Mouse (Mus musculus) limb, embryonic 10.5 days (tissue): Measurements from ENCODE around the gene Spg20. TPM values are rescaled to one million over a fixed set of nuclear protein-coding genes. Genes with fewer than 3 reads are reported as not detected.

Source experiments
- DNase-seq: peaks from one replicate; pipeline ENCODE4 v3.0.0-alpha.2; 2017; ENCODE audit warnings: low spot score
- H3K27ac ChIP-seq: fragments of 300-500 bp; sonication (generic); 2 replicates; pipeline ENCODE4 v1.5.1; 2016; ENCODE audit warnings: mild to moderate bottlenecking
- H3K27me3 ChIP-seq: fragments of 300-500 bp; sonication (generic); 2 replicates; pipeline ENCODE4 v1.6.1; 2016; ENCODE audit warnings: low read depth, mild to moderate bottlenecking; ENCODE audit not compliant: poor library complexity, severe bottlenecking
- H3K36me3 ChIP-seq: fragments of 300-500 bp; sonication (generic); 2 replicates; pipeline ENCODE4 v1.6.1; 2016; ENCODE audit warnings: mild to moderate bottlenecking, moderate library complexity
- H3K4me1 ChIP-seq: fragments of 300-500 bp; sonication (generic); 2 replicates; pipeline ENCODE4 v1.6.1; 2016
- H3K4me3 ChIP-seq: fragments of 300-500 bp; sonication (generic); 2 replicates; pipeline ENCODE4 v1.5.1; 2016; ENCODE audit warnings: mild to moderate bottlenecking, moderate library complexity
- H3K9me3 ChIP-seq: fragments of 300-500 bp; sonication (generic); replicated peaks from 2 replicates; pipeline ENCODE4 v1.6.1; 2016; ENCODE audit warnings: mild to moderate bottlenecking
- WGBS: fragments of 180-500 bp; shearing (Covaris S2); methylation state at CpG from one replicate; pipeline ENCODE4 v1.1.7; 2016; 5-methylcytosine and 5-hydroxymethylcytosine counted together
- polyA plus RNA-seq: library from polyadenylated mRNA; unstranded; fragments of >200 nt; fragmentation: Nextera tagmentation; extraction: Ambion mirVana; gene quantifications from 2 replicates; pipeline ENCODE4 v1.2.1, GENCODE M21; 2016

The Spg20 gene
- polyA plus RNA-seq, 1 experiment from 2014 or later, result 88.5 TPM

- DNase-seq, result no peak
- no peaks in the 10 kb centered on the region for H3K27me3 ChIP-seq
- no peaks in the 10 kb centered on the region for H3K4me1 ChIP-seq
- H3K9me3 ChIP-seq, result no peaks in the 10 kb centered on the region
- peaks cover 71% of the 10 kb centered on the region for H3K36me3 ChIP-seq
- H3K27ac ChIP-seq, result no peak within 1 kb of the TSS
- no peak within 1 kb of the TSS for H3K4me3 ChIP-seq
These were observed 25.1 kb downstream of the Spg20 start, which contains the start of gene Ccdc169 for GRCm38 (mm10) chr3:55137039-55137438. TSS of gene Ccdc169 (plus strand) at chr3:55137339.

GRCm38 (mm10) chr3:55139837-55140236, 27.9 kb downstream of the Spg20 start:
- Histone ChIP-seq H3K27ac (no peak overlapping the region), H3K9me3 (no peaks in the 10 kb centered on the region), H3K27me3 (no peaks in the 10 kb centered on the region), H3K4me1 (no peaks in the 10 kb centered on the region), H3K36me3 (peaks cover 43% of the 10 kb centered on the region), H3K4me3 (no peak overlapping the region)
- WGBS, result 91% methylated on average over 12 of the region's 12 CpGs
- no peak for DNase-seq

- Histone ChIP-seq H3K9me3 (no peaks in the 10 kb centered on the region), H3K4me1 (no peaks in the 10 kb centered on the region), H3K27ac (no peak overlapping the region), H3K4me3 (no peak overlapping the region), H3K36me3 (peaks cover 27% of the 10 kb centered on the region), H3K27me3 (no peaks in the 10 kb centered on the region)
- DNase-seq, result no peak
- 67% methylated on average over 2 of the region's 2 CpGs for WGBS
These were observed 29.5 kb downstream of the Spg20 start for GRCm38 (mm10) chr3:55141401-55141800.

GRCm38 (mm10) chr3:55144916-55145315, 33.0 kb downstream of the Spg20 start:
- no peak overlapping the region for H3K27ac ChIP-seq
- no peak for DNase-seq
- WGBS, result 86% methylated on average over 4 of the region's 4 CpGs

GRCm38 (mm10) chr3:55146441-55146840, 34.5 kb downstream of the Spg20 start:
- Histone ChIP-seq H3K27me3 (no peaks in the 10 kb centered on the region), H3K9me3 (no peaks in the 10 kb centered on the region), H3K4me3 (no peak overlapping the region), H3K27ac (no peak overlapping the region), H3K4me1 (peaks cover 14% of the 10 kb centered on the region), H3K36me3 (no peaks in the 10 kb centered on the region)
- DNase-seq, result no peak
- 82% methylated on average over 6 of the region's 6 CpGs for WGBS

More at GRCm38 (mm10) chr3:55144916-55145315, 33.0 kb downstream of the Spg20 start:
- H3K4me3 ChIP-seq, result no peak overlapping the region
- H3K9me3 ChIP-seq, result no peaks in the 10 kb centered on the region
- H3K4me1 ChIP-seq, result peaks cover 14% of the 10 kb centered on the region
- H3K27me3 ChIP-seq, result no peaks in the 10 kb centered on the region
- no peaks in the 10 kb centered on the region for H3K36me3 ChIP-seq

- no peaks in the 10 kb centered on the region for H3K27me3 ChIP-seq
- DNase-seq, result no peak
- H3K36me3 ChIP-seq, result no peaks in the 10 kb centered on the region
- H3K4me1 ChIP-seq, result peaks cover 14% of the 10 kb centered on the region
- H3K9me3 ChIP-seq, result no peaks in the 10 kb centered on the region
- WGBS, result 91% methylated on average over 2 of the region's 2 CpGs
- no peak overlapping the region for H3K27ac ChIP-seq
- H3K4me3 ChIP-seq, result no peak overlapping the region
These were observed 35.2 kb downstream of the Spg20 start for GRCm38 (mm10) chr3:55147156-55147555.

- Histone ChIP-seq H3K27me3 (no peaks in the 10 kb centered on the region), H3K27ac (peak overlapping the region; percentile 77), H3K4me1 (peaks cover 14% of the 10 kb centered on the region), H3K36me3 (no peaks in the 10 kb centered on the region), H3K4me3 (no peak overlapping the region), H3K9me3 (no peaks in the 10 kb centered on the region)
- WGBS, result 10% methylated on average over 3 of the region's 3 CpGs
- no peak for DNase-seq
These were observed 36.2 kb downstream of the Spg20 start for GRCm38 (mm10) chr3:55148091-55148490.

GRCm38 (mm10) chr3:55151656-55152433, 39.9 kb downstream of the Spg20 start:
- no peak overlapping the region for H3K4me3 ChIP-seq
- H3K27me3 ChIP-seq, result no peaks in the 10 kb centered on the region
- H3K36me3 ChIP-seq, result no peaks in the 10 kb centered on the region
- peak; percentile 47 for DNase-seq
- 46% methylated on average over 7 of the region's 7 CpGs for WGBS
- H3K27ac ChIP-seq, result no peak overlapping the region
- peaks cover 14% of the 10 kb centered on the region for H3K4me1 ChIP-seq
- no peaks in the 10 kb centered on the region for H3K9me3 ChIP-seq

- no peak overlapping the region for H3K4me3 ChIP-seq
- WGBS, result 70% methylated on average over 6 of the region's 6 CpGs
- H3K9me3 ChIP-seq, result no peaks in the 10 kb centered on the region
- H3K4me1 ChIP-seq, result peaks cover 13% of the 10 kb centered on the region
- no peak for DNase-seq
- no peak overlapping the region for H3K27ac ChIP-seq
- no peaks in the 10 kb centered on the region for H3K27me3 ChIP-seq
- H3K36me3 ChIP-seq, result no peaks in the 10 kb centered on the region
These were observed 40.9 kb downstream of the Spg20 start for GRCm38 (mm10) chr3:55152673-55153334.

GRCm38 (mm10) chr3:55154163-55154562, 42.3 kb downstream of the Spg20 start:
- Histone ChIP-seq H3K27ac (no peak overlapping the region), H3K36me3 (no peaks in the 10 kb centered on the region), H3K4me1 (peaks cover 2% of the 10 kb centered on the region; the same call in 1 of the 2 replicates), H3K27me3 (no peaks in the 10 kb centered on the region), H3K9me3 (no peaks in the 10 kb centered on the region), H3K4me3 (no peak overlapping the region)
- 91% methylated on average over 7 of the region's 7 CpGs for WGBS
- DNase-seq, result no peak

GRCm38 (mm10) chr3:55157413-55157812, 45.5 kb downstream of the Spg20 start:
- Histone ChIP-seq H3K4me1 (peaks cover 2% of the 10 kb centered on the region; the same call in 1 of the 2 replicates), H3K27ac (no peak overlapping the region), H3K36me3 (no peaks in the 10 kb centered on the region), H3K4me3 (no peak overlapping the region), H3K9me3 (no peaks in the 10 kb centered on the region), H3K27me3 (no peaks in the 10 kb centered on the region)
- no peak for DNase-seq
- WGBS, result 77% methylated on average over 5 of the region's 5 CpGs

- H3K27me3 ChIP-seq, result no peaks in the 10 kb centered on the region
- no peaks in the 10 kb centered on the region for H3K9me3 ChIP-seq
- no peak overlapping the region for H3K27ac ChIP-seq
- peaks cover 2% of the 10 kb centered on the region; the same call in 1 of the 2 replicates for H3K4me1 ChIP-seq
- no peaks in the 10 kb centered on the region for H3K36me3 ChIP-seq
- H3K4me3 ChIP-seq, result no peak overlapping the region
- no peak for DNase-seq
- WGBS, result 82% methylated on average over 7 of the region's 7 CpGs
These were observed 49.2 kb downstream of the Spg20 start for GRCm38 (mm10) chr3:55161144-55161543.

GRCm38 (mm10) chr3:55163510-55163909, 51.6 kb downstream of the Spg20 start:
- WGBS, result 77% methylated on average over 4 of the region's 4 CpGs
- H3K27ac ChIP-seq, result no peak overlapping the region
- DNase-seq, result no peak

More at GRCm38 (mm10) chr3:55163510-55163909, 51.6 kb downstream of the Spg20 start:
- H3K4me1 ChIP-seq, result no peaks in the 10 kb centered on the region
- H3K4me3 ChIP-seq, result no peak overlapping the region
- H3K9me3 ChIP-seq, result no peaks in the 10 kb centered on the region
- no peaks in the 10 kb centered on the region for H3K36me3 ChIP-seq
- no peaks in the 10 kb centered on the region for H3K27me3 ChIP-seq
